Mouse (Mus musculus) ES-Bruce4 (cell line): Measurements from ENCODE around the gene Lce1a1. TPM values are rescaled to one million over a fixed set of nuclear protein-coding genes. Genes with fewer than 3 reads are reported as not detected.

Source experiments
- H3K27ac ChIP-seq: 2 replicates; pipeline ENCODE4 v1.5.1; 2012; ENCODE audit warnings: low read length, inconsistent platforms; ENCODE audit not compliant: insufficient read depth
- H3K27me3 ChIP-seq: 2 replicates; pipeline ENCODE4 v1.6.1; 2012; ENCODE audit warnings: mild to moderate bottlenecking, low read length, inconsistent platforms; ENCODE audit not compliant: control insufficient read depth, poor library complexity, insufficient read depth, severe bottlenecking
- H3K36me3 ChIP-seq: 2 replicates; pipeline ENCODE4 v1.6.1; 2012; ENCODE audit warnings: inconsistent platforms, mild to moderate bottlenecking, low read length, moderate library complexity; ENCODE audit not compliant: control insufficient read depth, poor library complexity, insufficient read depth, severe bottlenecking
- H3K4me1 ChIP-seq: one replicate; pipeline ENCODE4 v1.8.1; 2011; ENCODE audit warnings: low read length; ENCODE audit not compliant: control insufficient read depth, insufficient read depth
- H3K4me3 ChIP-seq: 2 replicates; pipeline ENCODE4 v1.5.1; 2011; ENCODE audit warnings: low read depth, mild to moderate bottlenecking, low read length
- H3K9ac ChIP-seq: 2 replicates; pipeline ENCODE4 v1.6.1; 2012; ENCODE audit warnings: low read depth, mild to moderate bottlenecking, inconsistent platforms; ENCODE audit not compliant: poor library complexity, severe bottlenecking
- H3K9me3 ChIP-seq: replicated peaks from 2 replicates; pipeline ENCODE4 v1.6.1; 2012; ENCODE audit warnings: mild to moderate bottlenecking, low read length, inconsistent platforms; ENCODE audit not compliant: control insufficient read depth, poor library complexity, insufficient read depth, severe bottlenecking
- CTCF ChIP-seq: IDR thresholded peaks from one replicate; pipeline ENCODE4 v1.8.1; 2011; ENCODE audit warnings: low read depth, low read length
- EP300 ChIP-seq: IDR thresholded peaks from 2 replicates; pipeline ENCODE4 v1.6.1; 2011; ENCODE audit warnings: low read depth, low read length; ENCODE audit not compliant: insufficient read depth
- POLR2A ChIP-seq: IDR thresholded peaks from one replicate; pipeline ENCODE4 v1.8.1; 2011; ENCODE audit warnings: low read length; ENCODE audit not compliant: insufficient read depth
- polyA plus RNA-seq: library from polyadenylated mRNA; stranded (reverse); fragments of >200 nt; gene quantifications from 2 replicates; pipeline ENCODE4 v1.2.4, GENCODE M21; 2011; ENCODE audit warnings: low read depth; ENCODE audit not compliant: missing spikeins, insufficient read depth, insufficient read length

The Lce1a1 gene
- polyA plus RNA-seq, 1 experiment = not detected

GRCm38 (mm10) chr3:92670215-92670614, 22.1 kb upstream of the Lce1a1 start, which contains the start of gene Lce1a2:
Lce1a2 (minus strand) TSS chr3:92670315.
- no peak within 1 kb of the TSS for H3K4me3 ChIP-seq
- no peaks in the 10 kb centered on the region for H3K9me3 ChIP-seq
- no peak for TF ChIP-seq POLR2A
- no peak for TF ChIP-seq EP300
- TF ChIP-seq CTCF = no peak
- H3K4me1 ChIP-seq = no peaks in the 10 kb centered on the region
- H3K9ac ChIP-seq = no peak within 1 kb of the TSS
- no peaks in the 10 kb centered on the region; the same call in 1 of the 2 replicates for H3K27me3 ChIP-seq
- no peak within 1 kb of the TSS for H3K27ac ChIP-seq
- H3K36me3 ChIP-seq = no peaks in the 10 kb centered on the region

- TF ChIP-seq POLR2A (no peak), EP300 (no peak), CTCF (no peak)
These were observed 8.7 kb upstream of the Lce1a1 start, which contains the start of gene Lce1b for GRCm38 (mm10) chr3:92656826-92657225. Lce1b (minus strand) TSS chr3:92656926.

GRCm38 (mm10) chr3:92639854-92640253, 8.3 kb downstream of the Lce1a1 start:
- no peak overlapping the region for H3K4me3 ChIP-seq
- no peaks in the 10 kb centered on the region for H3K4me1 ChIP-seq
- TF ChIP-seq CTCF (no peak), POLR2A (no peak), EP300 (no peak)
- no peaks in the 10 kb centered on the region for H3K9me3 ChIP-seq
- H3K27ac ChIP-seq = no peak overlapping the region
- H3K9ac ChIP-seq = no peak overlapping the region
- H3K27me3 ChIP-seq = no peaks in the 10 kb centered on the region
- no peaks in the 10 kb centered on the region for H3K36me3 ChIP-seq

More at GRCm38 (mm10) chr3:92656826-92657225, 8.7 kb upstream of the Lce1a1 start, which contains the start of gene Lce1b:
- Histone ChIP-seq H3K4me3 (no peak within 1 kb of the TSS), H3K36me3 (no peaks in the 10 kb centered on the region), H3K9ac (no peak within 1 kb of the TSS), H3K27me3 (no peaks in the 10 kb centered on the region), H3K4me1 (no peaks in the 10 kb centered on the region), H3K27ac (no peak within 1 kb of the TSS), H3K9me3 (no peaks in the 10 kb centered on the region)

GRCm38 (mm10) chr3:92638653-92638991, 9.5 kb downstream of the Lce1a1 start:
- Histone ChIP-seq H3K27ac (no peak overlapping the region), H3K36me3 (no peaks in the 10 kb centered on the region), H3K9me3 (no peaks in the 10 kb centered on the region), H3K27me3 (no peaks in the 10 kb centered on the region), H3K4me1 (no peaks in the 10 kb centered on the region), H3K9ac (no peak overlapping the region), H3K4me3 (no peak overlapping the region)
- TF ChIP-seq EP300 = no peak
- no peak for TF ChIP-seq CTCF
- no peak for TF ChIP-seq POLR2A

- Histone ChIP-seq H3K9me3 (no peaks in the 10 kb centered on the region), H3K27ac (no peak overlapping the region), H3K4me1 (no peaks in the 10 kb centered on the region), H3K27me3 (no peaks in the 10 kb centered on the region), H3K4me3 (no peak overlapping the region), H3K36me3 (no peaks in the 10 kb centered on the region), H3K9ac (no peak overlapping the region)
- TF ChIP-seq POLR2A (no peak), EP300 (no peak), CTCF (no peak)
These were observed 10.1 kb downstream of the Lce1a1 start for GRCm38 (mm10) chr3:92637745-92638652.

GRCm38 (mm10) chr3:92621560-92621959, 26.5 kb downstream of the Lce1a1 start, which contains the start of gene Lce6a:
Lce6a (minus strand) TSS chr3:92621660.
- TF ChIP-seq CTCF = no peak
- TF ChIP-seq EP300 = no peak
- TF ChIP-seq POLR2A = no peak

More at GRCm38 (mm10) chr3:92621560-92621959, 26.5 kb downstream of the Lce1a1 start, which contains the start of gene Lce6a:
- no peak within 1 kb of the TSS for H3K27ac ChIP-seq
- no peaks in the 10 kb centered on the region for H3K9me3 ChIP-seq
- no peaks in the 10 kb centered on the region for H3K36me3 ChIP-seq
- no peaks in the 10 kb centered on the region for H3K4me1 ChIP-seq
- H3K27me3 ChIP-seq = no peaks in the 10 kb centered on the region; the same call in 1 of the 2 replicates
- H3K4me3 ChIP-seq = no peak within 1 kb of the TSS
- H3K9ac ChIP-seq = no peak within 1 kb of the TSS
